Mouse (Mus musculus): ENCODE measurements around the gene Sh2d1b1.

- TF ChIP-seq CTCF (IDR thresholded peaks at IDR 0.05; ENCODE audit: low read depth) (no peak), EP300 (IDR thresholded peaks at IDR 0.05; ENCODE audit: low read depth) (no peak)
Measured at GRCm38 (mm10) chr1:170324312-170324711, 47.2 kb downstream of the Sh2d1b1 start.
